Comparison of ENCODE assay signal across 22 mouse cellular contexts in the genomic region with DNA sequence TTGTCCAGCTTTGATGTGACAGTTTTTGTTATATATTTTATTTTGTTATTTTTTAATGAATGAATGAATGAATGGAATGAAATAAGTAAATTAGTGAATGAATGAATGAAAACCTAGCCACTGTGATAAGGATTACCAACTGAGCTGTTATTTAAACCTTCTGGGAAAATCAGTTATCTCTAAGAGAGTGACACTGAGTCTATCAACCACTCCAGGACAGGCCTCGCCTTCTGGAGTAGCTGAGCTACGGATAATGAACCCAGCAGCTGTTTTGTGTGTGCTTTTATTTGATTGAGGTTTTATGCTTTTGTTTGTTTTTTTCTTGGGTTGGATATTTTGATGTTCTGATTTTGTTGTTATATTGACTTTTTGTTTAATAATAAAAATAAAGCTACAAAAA. TPM values are rescaled to one million over a fixed set of nuclear protein-coding genes. Genes with fewer than 3 reads are reported as not detected.
"Had no signal": no experiment of that assay in that cellular context is flagged by ENCODE, and none has a peak within 500 bp of the region (broad histone marks: within the 10 kb centered on the region; RNA-seq: fewer than 3 reads in every experiment).

No protein-coding gene starts in this region.

- H3K4me1 ChIP-seq: midbrain, embryonic 10.5 days; midbrain, embryonic 12.5 days; neural tube, embryonic 13.5 days; neural tube, embryonic 15.5 days had no signal

- H3K36me3 ChIP-seq: midbrain, embryonic 10.5 days; midbrain, embryonic 12.5 days; neural tube, embryonic 13.5 days; neural tube, embryonic 15.5 days had no signal

- ATAC-seq: midbrain, embryonic 16.5 days had no signal

- H3K9ac ChIP-seq: lung, embryonic 14.5 days; midbrain, embryonic 12.5 days; neural tube, embryonic 13.5 days; neural tube, embryonic 15.5 days had no signal

- DNase-seq: lung, embryonic 14.5 days; lung, postnatal 10 days; lung, postnatal 4 days; midbrain, embryonic 14.5 days; retina, postnatal 1 day; right cerebral cortex, adult 18-20 months; right cerebral cortex, postnatal 25 days; right cerebral cortex, postnatal 4 days; spleen, adult 18-20 months; thymus, adult 18-20 months; thymus, postnatal 14 days; thymus, postnatal 36 days had no signal

- H3K27ac ChIP-seq: midbrain, embryonic 10.5 days; midbrain, embryonic 12.5 days; neural tube, embryonic 13.5 days; neural tube, embryonic 15.5 days had no signal

- H3K4me3 ChIP-seq: midbrain, embryonic 10.5 days; midbrain, embryonic 12.5 days; myocyte; neural tube, embryonic 13.5 days; neural tube, embryonic 15.5 days had no signal

- H3K9me3 ChIP-seq: midbrain, embryonic 10.5 days; midbrain, embryonic 12.5 days; neural tube, embryonic 13.5 days; neural tube, embryonic 15.5 days had no signal

- H3K4me2 ChIP-seq: lung, embryonic 14.5 days; midbrain, embryonic 12.5 days; neural tube, embryonic 13.5 days; neural tube, embryonic 15.5 days had no signal

- H3K27me3 ChIP-seq: midbrain, embryonic 12.5 days; neural tube, embryonic 13.5 days; neural tube, embryonic 15.5 days had no signal

RNA-seq across cellular contexts. Expression of gene Fasl, which starts 17.0 kb away (rescaled TPM):
- polyA plus RNA-seq: lung, embryonic 14.5 days; lung, embryonic 16.5 days; midbrain, embryonic 10.5 days; midbrain, embryonic 12.5 days; midbrain, embryonic 14.5 days; myocyte; neural tube, embryonic 11.5 days; stomach, embryonic 14.5 days; stomach, embryonic 16.5 days had no signal
